Mouse (Mus musculus) liver, adult (tissue): ENCODE results near the gene Eml3.

Experiments used
- GATA4 ChIP-seq: IDR thresholded peaks from 2 replicates; pipeline ENCODE4 v1.6.1; 2014; ENCODE audit warnings: mild to moderate bottlenecking, low read length; ENCODE audit not compliant: insufficient replicate concordance

Gene Eml3

GRCm38 (mm10) chr19:8929224-8930088 is at the start of gene Eml3, which contains the start of gene Rom1:
Eml3 (plus strand) TSS chr19:8929552.
Rom1 (minus strand) TSS chr19:8929356.
- peak; percentile 55; the same call in 1 of the 2 replicates for TF ChIP-seq GATA4

GRCm38 (mm10) chr19:8880311-8881033 is 48.9 kb upstream of the Eml3 start, which contains the start of gene Uqcc3:
Uqcc3 (minus strand) TSS chr19:8880923.
- no peak for TF ChIP-seq GATA4

- no peak for TF ChIP-seq GATA4
These were observed 48.3 kb upstream of the Eml3 start for GRCm38 (mm10) chr19:8881034-8881392.

- TF ChIP-seq GATA4 = no peak
These were observed 45.7 kb upstream of the Eml3 start, which contains the start of the genes Lbhd1 and Gm49403 for GRCm38 (mm10) chr19:8883616-8884015. Lbhd1 (plus strand) TSS chr19:8883732. Gm49403 (plus strand) TSS chr19:8883930.

- TF ChIP-seq GATA4 = no peak
These were observed 42.3 kb upstream of the Eml3 start for GRCm38 (mm10) chr19:8886916-8887584.

- TF ChIP-seq GATA4 = no peak
These were observed 41.5 kb upstream of the Eml3 start for GRCm38 (mm10) chr19:8887585-8888463.

GRCm38 (mm10) chr19:8888511-8889385 is 40.6 kb upstream of the Eml3 start, which contains the start of the genes 1810009A15Rik and Gm49416:
1810009A15Rik (plus strand) TSS chr19:8888853.
Gm49416 (plus strand) TSS chr19:8888926.
- TF ChIP-seq GATA4 = no peak; the same call in 1 of the 2 replicates

GRCm38 (mm10) chr19:8892829-8893766 is 36.3 kb upstream of the Eml3 start, which contains the start of gene Ints5:
Ints5 (plus strand) TSS chr19:8893005.
- TF ChIP-seq GATA4 = no peak

- no peak for TF ChIP-seq GATA4
These were observed 33.9 kb upstream of the Eml3 start for GRCm38 (mm10) chr19:8895397-8895960.

- no peak; the same call in 1 of the 2 replicates for TF ChIP-seq GATA4
These were observed 31.4 kb upstream of the Eml3 start, which contains the start of gene Ganab for GRCm38 (mm10) chr19:8897865-8898495. Ganab (plus strand) TSS chr19:8898071.

GRCm38 (mm10) chr19:8898576-8898975 is 30.8 kb upstream of the Eml3 start:
- no peak for TF ChIP-seq GATA4

- no peak for TF ChIP-seq GATA4
These were observed 30.3 kb upstream of the Eml3 start for GRCm38 (mm10) chr19:8899079-8899478.
